Mouse (Mus musculus) embryonic fibroblast, embryonic 13.5 days (primary cell): ENCODE measurements around the gene Disc1. TPM values are rescaled to one million over a fixed set of nuclear protein-coding genes. Genes with fewer than 3 reads are reported as not detected.

Experiments used
- H3K27ac ChIP-seq: 2 replicates; pipeline ENCODE4 v1.5.1; 2012; ENCODE audit warnings: low read length, control low read depth, inconsistent platforms; ENCODE audit not compliant: insufficient read depth
- H3K4me1 ChIP-seq: 2 replicates; pipeline ENCODE4 v1.6.1; 2011; ENCODE audit warnings: low read length; ENCODE audit not compliant: control insufficient read depth, insufficient read depth
- H3K4me3 ChIP-seq: 2 replicates; pipeline ENCODE4 v1.5.1; 2011; ENCODE audit warnings: mild to moderate bottlenecking, control low read depth, low read length; ENCODE audit not compliant: insufficient read depth
- CTCF ChIP-seq: IDR thresholded peaks from 2 replicates; pipeline ENCODE4 v1.5.1; 2011; ENCODE audit warnings: mild to moderate bottlenecking, control low read depth, low read length, moderate library complexity, borderline replicate concordance; ENCODE audit not compliant: insufficient read depth
- POLR2A ChIP-seq: IDR thresholded peaks from 2 replicates; pipeline ENCODE4 v1.6.1; 2011; ENCODE audit warnings: low read depth, mild to moderate bottlenecking, control low read depth, low read length, moderate library complexity
- polyA plus RNA-seq: library from polyadenylated mRNA; stranded (reverse); fragments of >200 nt; gene quantifications from 2 replicates; pipeline ENCODE4 v1.2.4, GENCODE M21; 2011; ENCODE audit warnings: low read depth; ENCODE audit not compliant: missing spikeins, insufficient read length

Disc1 gene
- polyA plus RNA-seq, 1 experiment, result 1.0 TPM

GRCm38 (mm10) chr8:125139689-125140150, 85.7 kb downstream of the Disc1 start:
- Histone ChIP-seq H3K4me1 (peaks cover 5% of the 10 kb centered on the region; the same call in 1 of the 2 replicates), H3K27ac (no peak overlapping the region), H3K4me3 (no peak overlapping the region)
- TF ChIP-seq POLR2A (no peak), CTCF (no peak)

- no peak overlapping the region for H3K27ac ChIP-seq
- no peak for TF ChIP-seq CTCF
- no peak for TF ChIP-seq POLR2A
- no peak overlapping the region for H3K4me3 ChIP-seq
- peaks cover 5% of the 10 kb centered on the region; the same call in 1 of the 2 replicates for H3K4me1 ChIP-seq
Measured at GRCm38 (mm10) chr8:125140965-125141364, 87.0 kb downstream of the Disc1 start.

GRCm38 (mm10) chr8:125156863-125157640, 103.1 kb downstream of the Disc1 start:
- TF ChIP-seq POLR2A (no peak), CTCF (no peak)
- H3K27ac ChIP-seq, result no peak overlapping the region
- no peaks in the 10 kb centered on the region for H3K4me1 ChIP-seq

GRCm38 (mm10) chr8:125157641-125158005, 103.6 kb downstream of the Disc1 start:
- Histone ChIP-seq H3K4me3 (no peak overlapping the region), H3K4me1 (no peaks in the 10 kb centered on the region), H3K27ac (no peak overlapping the region)
- TF ChIP-seq CTCF (no peak), POLR2A (no peak)

More at GRCm38 (mm10) chr8:125156863-125157640, 103.1 kb downstream of the Disc1 start:
- H3K4me3 ChIP-seq, result no peak overlapping the region

- H3K27ac ChIP-seq, result no peak overlapping the region
Measured at GRCm38 (mm10) chr8:125159387-125159786, 105.4 kb downstream of the Disc1 start.

GRCm38 (mm10) chr8:125163491-125163890, 109.5 kb downstream of the Disc1 start:
- TF ChIP-seq CTCF (no peak), POLR2A (no peak)
- Histone ChIP-seq H3K27ac (no peak overlapping the region), H3K4me3 (no peak overlapping the region), H3K4me1 (no peaks in the 10 kb centered on the region)

More at GRCm38 (mm10) chr8:125159387-125159786, 105.4 kb downstream of the Disc1 start:
- TF ChIP-seq POLR2A, result no peak
- TF ChIP-seq CTCF, result no peak
- H3K4me1 ChIP-seq, result no peaks in the 10 kb centered on the region
- no peak overlapping the region for H3K4me3 ChIP-seq

- Histone ChIP-seq H3K27ac (no peak overlapping the region), H3K4me1 (no peaks in the 10 kb centered on the region), H3K4me3 (no peak overlapping the region)
- TF ChIP-seq POLR2A (no peak), CTCF (no peak)
Measured at GRCm38 (mm10) chr8:125163906-125164305, 109.9 kb downstream of the Disc1 start.

- TF ChIP-seq CTCF, result 0 out of 2 replicates have a peak, but pooled peaks have one; percentile 10
- TF ChIP-seq POLR2A, result no peak
- Histone ChIP-seq H3K27ac (no peak overlapping the region), H3K4me3 (no peak overlapping the region), H3K4me1 (no peaks in the 10 kb centered on the region)
Measured at GRCm38 (mm10) chr8:125165505-125166446, 111.8 kb downstream of the Disc1 start.

GRCm38 (mm10) chr8:125166545-125166944, 112.5 kb downstream of the Disc1 start:
- H3K27ac ChIP-seq, result no peak overlapping the region
- TF ChIP-seq POLR2A, result no peak
- no peak for TF ChIP-seq CTCF
- H3K4me1 ChIP-seq, result no peaks in the 10 kb centered on the region
- H3K4me3 ChIP-seq, result no peak overlapping the region
